Mouse (Mus musculus) erythroblast, embryonic 14.5 days (primary cell): ENCODE data around the gene Nop53. TPM values are rescaled to one million over a fixed set of nuclear protein-coding genes. Genes with fewer than 3 reads are reported as not detected.
"Not testable (repeated sequence)": the region's sequence is repeated elsewhere in the genome, so short reads cannot be mapped to it uniquely, and the experiment has no call there.

ENCODE experiments used
- H3K27me3 ChIP-seq: 2 replicates; pipeline ENCODE4 v1.6.1; 2012; ENCODE audit warnings: inconsistent platforms; ENCODE audit not compliant: control insufficient read depth
- H3K36me3 ChIP-seq: 2 replicates; pipeline ENCODE4 v1.6.1; 2012; ENCODE audit warnings: mild to moderate bottlenecking, inconsistent platforms; ENCODE audit not compliant: control insufficient read depth
- H3K4me1 ChIP-seq: 2 replicates; pipeline ENCODE4 v1.6.1; 2012; ENCODE audit warnings: inconsistent platforms; ENCODE audit not compliant: control insufficient read depth
- H3K4me3 ChIP-seq: replicated peaks from 2 replicates; pipeline ENCODE3; 2012; ENCODE audit warnings: moderate library complexity, mild to moderate bottlenecking, inconsistent platforms
- H3K9me3 ChIP-seq: 2 replicates; pipeline ENCODE4 v1.6.1; 2012; ENCODE audit warnings: low read length, inconsistent platforms, mixed read lengths; ENCODE audit not compliant: control insufficient read depth
- GATA1 ChIP-seq: IDR thresholded peaks from 2 replicates; pipeline ENCODE4 v1.6.1; 2012; ENCODE audit warnings: low read length, inconsistent platforms, mixed read lengths
- TAL1 ChIP-seq: IDR thresholded peaks from 3 replicates; pipeline ENCODE4 v1.6.1; 2012; ENCODE audit warnings: low read length, inconsistent platforms, mixed read lengths
- polyA plus RNA-seq: library from polyadenylated mRNA; stranded (reverse); fragments of >175 nt; gene quantifications from 2 replicates; pipeline ENCODE4 v1.2.3, GENCODE M21; 2012

Gene Nop53
- polyA plus RNA-seq, 1 experiment: 62.3 TPM

GRCm38 (mm10) chr7:15916134-15916723 is 29.6 kb downstream of the Nop53 start:
- TF ChIP-seq TAL1: no peak
- TF ChIP-seq GATA1: no peak
- H3K27me3 ChIP-seq: no peaks in the 10 kb centered on the region
- H3K4me3 ChIP-seq: no peak overlapping the region
- no peaks in the 10 kb centered on the region for H3K9me3 ChIP-seq
- peaks cover 36% of the 10 kb centered on the region for H3K36me3 ChIP-seq
- H3K4me1 ChIP-seq: peaks cover 27% of the 10 kb centered on the region

- H3K9me3 ChIP-seq, H3K4me3 ChIP-seq, H3K27me3 ChIP-seq: not testable (repeated sequence)
- H3K4me1 ChIP-seq: peaks cover 22% of the 10 kb centered on the region
- peaks cover 33% of the 10 kb centered on the region for H3K36me3 ChIP-seq
Observed at GRCm38 (mm10) chr7:15915695-15916094, 30.2 kb downstream of the Nop53 start.

GRCm38 (mm10) chr7:15914751-15915150 is 31.1 kb downstream of the Nop53 start:
- Histone ChIP-seq H3K36me3 (peaks cover 25% of the 10 kb centered on the region), H3K27me3 (no peaks in the 10 kb centered on the region), H3K4me1 (peaks cover 12% of the 10 kb centered on the region), H3K9me3 (no peaks in the 10 kb centered on the region), H3K4me3 (no peak overlapping the region)
- TF ChIP-seq TAL1 (no peak), GATA1 (no peak)

- H3K9me3 ChIP-seq: no peaks in the 10 kb centered on the region
- H3K36me3 ChIP-seq: peaks cover 20% of the 10 kb centered on the region
- no peaks in the 10 kb centered on the region for H3K27me3 ChIP-seq
- peaks cover 7% of the 10 kb centered on the region for H3K4me1 ChIP-seq
- no peak overlapping the region for H3K4me3 ChIP-seq
- TF ChIP-seq GATA1 (no peak), TAL1 (no peak)
Observed at GRCm38 (mm10) chr7:15914252-15914651, 31.6 kb downstream of the Nop53 start.

GRCm38 (mm10) chr7:15912183-15912582 is 33.7 kb downstream of the Nop53 start:
- TF ChIP-seq TAL1 (no peak), GATA1 (no peak)
- Histone ChIP-seq H3K4me3 (no peak overlapping the region), H3K4me1 (peaks cover 1% of the 10 kb centered on the region; the same call in 1 of the 2 replicates), H3K9me3 (no peaks in the 10 kb centered on the region), H3K36me3 (peaks cover 4% of the 10 kb centered on the region), H3K27me3 (no peaks in the 10 kb centered on the region)

GRCm38 (mm10) chr7:15910521-15910920 is 35.4 kb downstream of the Nop53 start:
- Histone ChIP-seq H3K36me3 (no peaks in the 10 kb centered on the region), H3K9me3 (no peaks in the 10 kb centered on the region), H3K27me3 (no peaks in the 10 kb centered on the region), H3K4me3 (no peak overlapping the region), H3K4me1 (no peaks in the 10 kb centered on the region)
- no peak for TF ChIP-seq GATA1
- no peak for TF ChIP-seq TAL1

GRCm38 (mm10) chr7:15907971-15908590 is 37.8 kb downstream of the Nop53 start:
- TF ChIP-seq TAL1 (no peak), GATA1 (no peak)
- Histone ChIP-seq H3K4me3 (no peak overlapping the region), H3K27me3 (no peaks in the 10 kb centered on the region), H3K36me3 (no peaks in the 10 kb centered on the region), H3K4me1 (no peaks in the 10 kb centered on the region), H3K9me3 (no peaks in the 10 kb centered on the region)

- Histone ChIP-seq H3K36me3 (no peaks in the 10 kb centered on the region), H3K4me1 (no peaks in the 10 kb centered on the region), H3K27me3 (no peaks in the 10 kb centered on the region), H3K4me3 (no peak overlapping the region), H3K9me3 (no peaks in the 10 kb centered on the region)
- no peak for TF ChIP-seq TAL1
- TF ChIP-seq GATA1: no peak
Observed at GRCm38 (mm10) chr7:15906602-15907001, 39.3 kb downstream of the Nop53 start.

- Histone ChIP-seq H3K4me3 (no peak overlapping the region), H3K27me3 (no peaks in the 10 kb centered on the region), H3K9me3 (no peaks in the 10 kb centered on the region)
Observed at GRCm38 (mm10) chr7:15905861-15906260, 40.0 kb downstream of the Nop53 start.

More at GRCm38 (mm10) chr7:15905861-15906260, 40.0 kb downstream of the Nop53 start:
- Histone ChIP-seq H3K36me3 (no peaks in the 10 kb centered on the region), H3K4me1 (no peaks in the 10 kb centered on the region)
- TF ChIP-seq TAL1 (no peak), GATA1 (no peak)
